Mouse (Mus musculus) E14TG2a.4 (cell line): ENCODE measurements around the gene Tmem175.

ENCODE experiments used
- CTCF ChIP-seq: conservative IDR thresholded peaks from 2 replicates; pipeline ENCODE4 v1.5.1; 2014; ENCODE audit warnings: low read length
- NANOG ChIP-seq: IDR thresholded peaks from 2 replicates; pipeline ENCODE4 v1.6.1; 2014; ENCODE audit warnings: borderline replicate concordance, low read length, mixed read lengths
- POU5F1 ChIP-seq: IDR thresholded peaks from 2 replicates; pipeline ENCODE4 v1.6.1; 2014; ENCODE audit warnings: low read length, borderline replicate concordance

GRCm38 (mm10) chr5:108599923-108600322 is 29.6 kb upstream of the Tmem175 start:
- TF ChIP-seq CTCF (no peak), POU5F1 (no peak), NANOG (no peak)
